Mouse (Mus musculus) adrenal gland, postnatal 4 days (tissue): Measurements from ENCODE around the gene G3bp2. TPM values are rescaled to one million over a fixed set of nuclear protein-coding genes. Genes with fewer than 3 reads are reported as not detected.

ENCODE experiments used
- DNase-seq, 2 experiments: peaks; one replicate each; pipeline ENCODE4 v3.0.0; 2021 to 2022; ENCODE audit warnings: low spot score in 2 of 2, mixed read lengths in 2 of 2
- total RNA-seq, 2 experiments: library from RNA; stranded (reverse); gene quantifications; 2 replicates each; pipeline ENCODE4 v1.2.3; 2021

Gene G3bp2
- total RNA-seq, 2 experiments from 2014 or later = 108 to 116 TPM

DNA sequence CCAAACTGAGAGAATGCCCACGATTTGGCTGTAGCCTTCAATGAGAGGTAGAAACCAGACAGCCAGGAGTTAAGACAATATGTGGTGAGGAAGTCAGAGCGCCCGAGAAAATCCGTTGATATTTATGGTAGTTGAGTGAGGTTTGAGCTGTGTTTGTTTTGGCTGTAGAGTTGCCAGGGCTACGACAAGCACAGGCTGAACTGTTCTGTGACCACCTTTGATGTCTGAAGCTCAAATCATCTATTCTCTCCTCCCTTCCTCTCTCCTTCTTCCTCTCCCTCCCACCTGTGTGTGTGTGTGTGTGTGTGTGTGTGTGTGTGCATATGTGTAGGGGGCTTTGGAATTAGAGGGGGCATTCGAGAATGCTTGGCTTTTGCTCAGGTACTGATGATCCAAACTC, 19.5 kb upstream of the G3bp2 start:
- DNase-seq = no peak

DNA sequence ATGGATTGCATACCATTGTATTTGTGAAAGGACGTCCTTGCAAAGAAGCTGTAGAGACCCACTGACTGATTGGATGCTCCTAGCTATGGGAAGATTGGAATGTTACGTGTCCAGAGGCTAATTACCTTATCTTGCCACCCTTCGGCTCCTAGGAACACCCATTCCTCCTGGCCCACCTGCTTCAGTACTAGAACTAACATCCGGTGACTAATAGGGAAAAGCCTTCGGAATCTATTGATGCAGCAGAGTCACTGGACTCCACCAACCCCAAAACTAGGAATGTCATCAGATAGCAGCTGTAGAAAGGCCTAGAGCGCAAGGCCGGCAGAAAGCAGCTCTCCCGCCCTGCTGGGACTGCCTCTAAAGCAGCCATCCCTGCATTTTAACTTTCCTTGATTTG, 18.1 kb upstream of the G3bp2 start:
- no peak for DNase-seq

DNA sequence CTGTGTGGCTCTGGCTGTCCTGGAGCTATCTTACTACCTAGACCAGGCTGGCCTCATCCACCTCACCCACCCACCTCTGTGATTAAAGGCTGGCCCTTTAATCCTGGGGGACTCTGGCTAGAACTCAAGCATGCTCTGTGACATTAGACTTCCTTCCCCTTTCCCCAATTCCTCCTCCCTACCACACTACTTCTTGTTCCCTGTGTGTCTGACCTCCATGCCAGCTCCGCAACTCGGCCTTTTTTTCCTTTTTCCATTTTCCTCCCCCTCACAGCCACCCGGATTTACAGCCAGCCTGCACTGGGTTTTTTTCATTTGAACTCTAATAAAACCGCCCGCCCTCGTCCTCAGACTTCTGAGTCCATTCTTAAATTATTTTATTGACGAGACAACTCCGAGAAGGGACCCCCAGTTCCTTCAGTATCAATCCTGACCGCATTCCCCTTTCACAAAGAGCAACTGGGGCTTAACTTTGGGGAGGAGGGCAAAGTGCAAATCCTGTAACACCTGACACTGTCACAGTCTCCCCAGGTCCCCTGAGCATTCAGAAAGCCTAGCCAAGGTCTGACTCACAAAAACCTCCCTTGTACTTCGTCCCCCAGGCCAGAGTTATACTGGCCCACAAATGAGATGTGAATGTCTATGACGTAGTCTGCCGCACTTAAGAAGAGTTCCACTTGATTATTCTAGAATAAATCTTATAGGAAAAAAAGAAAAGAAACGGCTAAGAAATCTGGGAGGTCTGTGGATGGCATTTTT, 15.0 kb upstream of the G3bp2 start:
- DNase-seq = no peak

DNA sequence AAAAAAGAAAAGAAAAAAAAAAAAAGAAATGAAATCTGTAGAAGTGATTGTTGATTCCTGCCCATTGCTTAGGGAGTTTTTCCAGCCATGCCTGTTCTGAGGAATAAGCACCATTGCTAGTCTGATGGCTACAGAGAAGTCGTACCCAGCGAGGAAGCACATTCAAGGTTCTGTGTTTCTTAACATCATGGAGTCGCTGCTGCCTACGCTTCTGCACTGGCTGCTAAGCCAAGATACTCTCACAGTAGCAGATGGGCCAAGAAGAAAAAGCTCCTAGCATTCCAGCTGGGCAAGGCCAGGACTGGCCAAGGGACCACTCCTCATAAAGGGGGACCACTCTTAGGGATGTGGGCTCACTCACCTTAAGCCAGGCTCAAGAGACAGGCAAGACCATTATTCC, 14.3 kb upstream of the G3bp2 start:
- no peak for DNase-seq

- DNase-seq = no peak
Measured at GRCm38 (mm10) chr5:92096786-92097185, 13.3 kb upstream of the G3bp2 start.

- DNase-seq = no peak
Measured at GRCm38 (mm10) chr5:92094062-92094415, 10.5 kb upstream of the G3bp2 start.

DNA sequence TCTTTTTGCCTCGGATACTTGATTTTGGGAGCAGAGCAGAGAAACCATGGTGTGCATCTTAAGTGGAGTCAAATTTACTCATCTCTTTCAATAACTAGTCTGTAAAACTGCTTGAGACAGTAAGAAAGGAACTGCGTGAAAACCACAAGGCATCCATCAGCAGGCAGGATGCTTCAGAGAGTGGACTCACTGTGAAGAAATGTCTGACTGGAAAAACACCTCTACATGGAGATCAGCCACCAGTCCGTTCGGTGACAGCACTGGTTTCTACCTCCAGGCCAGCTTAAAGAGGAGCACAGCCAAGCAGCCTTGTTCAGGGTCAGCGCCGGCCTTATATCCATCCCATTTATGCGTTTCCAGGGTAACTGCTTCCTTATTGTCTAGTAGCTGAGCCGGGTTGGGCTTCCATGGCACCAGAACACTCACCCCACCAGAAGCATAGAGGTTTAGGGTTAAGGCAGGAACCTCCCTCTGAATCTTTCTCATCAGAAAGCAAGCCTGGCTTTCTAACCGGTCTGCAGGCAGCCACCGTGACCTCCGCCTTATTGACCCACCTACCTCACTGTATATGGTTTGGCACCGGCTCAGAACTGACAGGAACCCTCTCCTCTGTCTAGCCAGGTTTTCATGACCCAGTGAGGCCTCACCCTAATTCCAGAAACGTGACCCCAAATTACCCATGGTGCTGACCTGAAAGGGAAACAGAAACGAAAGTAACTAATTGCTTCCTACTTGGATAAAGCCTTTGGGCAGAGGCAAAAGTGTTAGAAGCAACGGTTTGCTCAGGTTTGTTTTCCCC, 9.9 kb upstream of the G3bp2 start:
- DNase-seq = no peak

DNA sequence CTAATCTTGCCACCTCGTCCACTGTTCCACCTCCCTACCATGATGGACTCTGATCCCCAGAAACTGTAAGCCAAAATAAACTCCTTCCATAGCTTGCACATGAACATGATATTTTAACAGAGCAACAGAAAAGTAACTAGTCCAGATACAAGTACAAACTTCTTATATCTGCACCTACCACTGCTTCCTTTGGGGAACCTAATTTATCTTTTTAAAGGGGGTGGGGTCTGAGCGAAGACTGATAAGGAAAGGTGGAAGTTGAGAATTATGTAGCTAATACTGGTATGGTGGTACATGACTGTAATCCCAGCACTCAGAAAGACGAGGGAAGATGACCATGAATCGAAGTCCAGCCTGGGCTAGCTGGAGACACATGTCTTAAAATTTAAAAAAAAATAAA, 4.0 kb upstream of the G3bp2 start:
- no peak for DNase-seq

- DNase-seq = no peak
Measured at GRCm38 (mm10) chr5:92085821-92086550, 2.5 kb upstream of the G3bp2 start.

GRCm38 (mm10) chr5:92085246-92085645, 1.7 kb upstream of the G3bp2 start:
- DNase-seq = no peak

DNA sequence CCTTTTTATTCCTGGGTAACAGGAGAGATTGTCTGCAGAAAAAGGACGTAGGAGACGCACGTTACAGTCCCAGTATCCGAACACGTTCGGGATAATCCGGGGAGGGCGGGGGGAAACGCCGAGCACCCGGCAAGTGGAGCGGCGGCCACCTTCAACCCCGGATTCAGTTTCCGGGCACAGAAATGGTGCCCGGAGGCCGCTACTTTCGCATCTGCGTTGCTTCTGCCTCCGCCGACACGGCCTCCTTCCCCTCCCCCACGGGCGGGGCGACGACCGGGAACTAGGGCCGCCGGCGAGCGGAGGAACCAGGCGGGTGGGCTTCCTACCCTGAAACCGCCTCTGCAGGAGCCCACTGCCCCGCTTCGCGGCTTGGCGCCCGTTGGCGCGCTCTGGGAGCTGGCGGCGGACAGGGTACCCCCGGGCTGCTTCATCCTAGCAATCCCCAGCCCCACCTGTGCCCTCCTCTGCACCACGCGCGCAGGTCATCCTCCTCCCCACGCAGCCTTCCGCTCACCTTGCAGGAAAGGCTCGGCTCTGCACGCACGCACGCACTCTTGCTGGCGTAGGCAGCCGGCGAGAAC, 608 bp downstream of the G3bp2 start:
- peak; percentile 42 to 61 for DNase-seq

- DNase-seq = no peak
Measured at GRCm38 (mm10) chr5:92081326-92081725, 2.2 kb downstream of the G3bp2 start.

DNA sequence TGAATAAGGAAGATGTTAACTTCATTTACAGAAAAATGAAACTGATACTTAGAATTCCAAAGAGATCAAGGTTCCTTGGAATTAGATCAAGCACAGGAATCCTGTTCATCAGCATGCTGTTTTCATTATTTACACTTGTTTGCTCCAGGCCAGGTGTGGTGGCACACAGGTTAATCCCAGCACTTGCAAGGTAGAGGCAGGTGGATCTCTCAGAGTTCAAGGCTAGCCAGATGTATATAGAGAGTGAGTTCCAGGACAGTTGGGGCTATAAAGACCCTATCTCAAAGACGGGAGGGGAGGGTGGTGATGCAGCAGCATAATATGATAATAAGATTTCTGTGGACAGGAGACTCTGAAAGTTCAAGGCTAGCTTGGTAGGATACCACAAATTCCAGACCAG, 3.1 kb downstream of the G3bp2 start:
- no peak for DNase-seq

GRCm38 (mm10) chr5:92079304-92079703, 4.2 kb downstream of the G3bp2 start:
- DNase-seq = no peak

DNA sequence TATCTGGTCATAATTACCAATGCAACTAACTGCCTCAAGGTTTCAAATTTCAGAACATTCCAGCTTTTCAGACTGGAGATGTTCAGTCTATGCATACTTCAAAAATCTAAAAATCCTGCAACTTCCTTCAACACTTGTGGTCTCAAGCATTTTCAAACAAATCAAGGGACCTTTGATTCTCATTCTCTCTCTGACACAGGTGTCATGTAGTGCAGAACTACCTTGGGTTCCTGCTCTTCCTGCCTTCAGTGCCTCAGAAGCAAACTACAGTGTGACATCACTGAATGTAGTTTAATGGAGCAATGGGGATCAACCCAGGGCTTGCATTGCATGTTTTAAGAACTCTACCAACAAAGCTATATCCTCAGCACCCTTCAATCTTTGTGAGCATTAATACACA, 4.8 kb downstream of the G3bp2 start:
- DNase-seq = no peak

- DNase-seq = no peak
Measured at GRCm38 (mm10) chr5:92076273-92076672, 7.2 kb downstream of the G3bp2 start.

- no peak for DNase-seq
Measured at GRCm38 (mm10) chr5:92074061-92074460, 9.5 kb downstream of the G3bp2 start.

GRCm38 (mm10) chr5:92063192-92063591, 20.3 kb downstream of the G3bp2 start:
- no peak for DNase-seq

GRCm38 (mm10) chr5:92052866-92053265, 30.7 kb downstream of the G3bp2 start:
- no peak for DNase-seq

DNA sequence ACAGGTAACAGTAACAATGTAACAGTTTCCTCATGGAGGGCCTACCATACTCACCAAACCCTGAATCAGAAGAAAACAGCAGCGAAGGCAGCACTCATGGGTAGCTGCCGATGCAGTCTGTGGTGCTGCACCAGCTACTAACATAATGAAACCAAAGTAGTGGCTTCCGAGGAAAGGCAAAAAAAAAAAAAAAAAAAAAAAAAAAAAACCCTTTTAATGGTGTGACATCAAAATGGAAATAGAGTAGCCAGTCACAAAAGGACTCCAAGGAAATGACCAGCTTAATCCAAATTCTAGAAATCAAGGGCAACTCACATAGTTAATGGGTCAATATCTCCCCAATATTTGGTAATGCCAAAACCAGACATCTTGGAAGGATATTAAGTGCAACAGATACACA, 33.1 kb downstream of the G3bp2 start:
- no peak for DNase-seq

DNA sequence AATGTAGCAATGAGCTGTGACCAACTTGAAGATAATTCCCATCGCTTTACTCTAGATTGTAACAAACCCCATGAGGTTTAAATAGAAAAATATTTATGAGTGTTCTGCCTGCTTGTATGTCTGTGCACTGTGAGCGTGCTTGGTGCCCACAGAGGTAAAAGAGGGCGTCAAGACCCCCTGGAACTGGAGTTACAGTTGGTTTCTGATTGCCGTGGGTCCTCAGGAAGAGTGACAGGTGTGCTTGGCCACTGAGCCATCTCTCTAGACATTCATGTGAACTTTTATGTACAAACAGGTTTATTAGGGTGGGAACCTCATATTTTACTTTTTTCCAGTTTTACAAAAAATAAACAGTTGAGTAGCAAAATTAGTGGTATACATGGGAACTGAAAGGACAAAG, 39.7 kb downstream of the G3bp2 start, which contains the start of gene Cdkl2:
Gene Cdkl2, minus strand, starts transcription at position 101 of the 400 bp plus-strand sequence.
- no peak for DNase-seq
